Mouse (Mus musculus): ENCODE results near the gene Tas2r115. TPM values are rescaled to one million over a fixed set of nuclear protein-coding genes. Genes with fewer than 3 reads are reported as not detected.

Tas2r115 gene
- not detected in 4 replicates for total RNA-seq (2023)

GRCm38 (mm10) chr6:132737935-132738334, at the start of gene Tas2r115:
TSS of gene Tas2r115 (minus strand) at chr6:132738035.

GRCm38 (mm10) chr6:132778062-132778461, 40.2 kb upstream of the Tas2r115 start, which contains the start of gene Tas2r136:
TSS of gene Tas2r136 (minus strand) at chr6:132778162.

GRCm38 (mm10) chr6:132761831-132762230, 24.0 kb upstream of the Tas2r115 start, which contains the start of gene Tas2r102:
TSS of gene Tas2r102 (plus strand) at chr6:132762131.

GRCm38 (mm10) chr6:132754430-132754829, 16.6 kb upstream of the Tas2r115 start, which contains the start of gene Tas2r124:
TSS of gene Tas2r124 (plus strand) at chr6:132754730.

GRCm38 (mm10) chr6:132711828-132712227, 26.0 kb downstream of the Tas2r115 start, which contains the start of gene Tas2r122:
TSS of gene Tas2r122 (minus strand) at chr6:132711928.

GRCm38 (mm10) chr6:132700907-132701306, 36.9 kb downstream of the Tas2r115 start, which contains the start of gene Tas2r121:
TSS of gene Tas2r121 (minus strand) at chr6:132701007.

Other genes starting within 250 kb of the Tas2r115 start
- not detected in 4 replicates for gene Prh1, start 168.2 kb downstream of the Tas2r115 start, total RNA-seq (2023)
- not detected in 4 replicates for gene Prp2, start 142.1 kb downstream of the Tas2r115 start, total RNA-seq (2023)
- not detected in 4 replicates for gene A630073D07Rik, start 86.5 kb downstream of the Tas2r115 start, total RNA-seq (2023)
- gene Tas2r120, start 81.1 kb downstream of the Tas2r115 start, total RNA-seq (2023): not detected in 4 replicates
- not detected in 4 replicates for gene Tas2r121, start 37.0 kb downstream of the Tas2r115 start, total RNA-seq (2023)
- gene Tas2r122, start 26.1 kb downstream of the Tas2r115 start, total RNA-seq (2023): not detected in 4 replicates
- gene Tas2r124, start 16.7 kb upstream of the Tas2r115 start, total RNA-seq (2023): not detected in 4 replicates
- not detected in 4 replicates for gene Tas2r102, start 24.1 kb upstream of the Tas2r115 start, total RNA-seq (2023)
- gene Tas2r136, start 40.1 kb upstream of the Tas2r115 start, total RNA-seq (2023): not detected in 4 replicates
- gene Tas2r117, start 64.8 kb upstream of the Tas2r115 start, total RNA-seq (2023): not detected in 4 replicates
- gene Tas2r123, start 109.1 kb upstream of the Tas2r115 start, total RNA-seq (2023): not detected in 4 replicates
- not detected in 4 replicates for gene Tas2r116, start 117.4 kb upstream of the Tas2r115 start, total RNA-seq (2023)
- not detected in 4 replicates for gene Tas2r110, start 130.0 kb upstream of the Tas2r115 start, total RNA-seq (2023)
- gene Tas2r113, start 155.0 kb upstream of the Tas2r115 start, total RNA-seq (2023): not detected in 4 replicates
- not detected in 4 replicates for gene Tas2r125, start 171.6 kb upstream of the Tas2r115 start, total RNA-seq (2023)
- not detected in 4 replicates for gene Tas2r129, start 213.1 kb upstream of the Tas2r115 start, total RNA-seq (2023)
- not detected in 4 replicates for gene Tas2r131, start 219.9 kb upstream of the Tas2r115 start, total RNA-seq (2023)
- gene Tas2r109, start 242.9 kb upstream of the Tas2r115 start, total RNA-seq (2023): not detected in 4 replicates

Measured in B cell, adult 62 days (primary cell).